Mouse (Mus musculus): ENCODE measurements around the gene Slit3.

Gene Slit3

DNA sequence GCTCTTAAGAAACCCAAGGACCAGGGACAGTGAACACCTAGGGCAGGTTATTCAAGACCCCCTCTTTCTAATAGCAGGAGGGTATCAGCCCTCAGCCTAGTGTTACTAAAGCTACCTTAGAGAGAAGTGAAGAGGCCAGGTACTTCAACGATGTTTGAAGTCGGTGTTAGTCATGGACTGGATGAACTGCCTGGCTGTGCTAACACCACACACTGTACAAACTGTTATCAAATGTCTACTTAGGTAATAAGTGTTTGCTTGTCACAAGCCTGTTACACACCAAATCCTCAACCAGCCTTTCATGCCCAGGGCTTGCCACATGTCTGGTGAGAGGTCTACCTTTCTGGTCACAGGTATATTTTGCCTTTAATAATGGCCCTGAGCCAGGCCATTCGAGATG is 153.0 kb downstream of the Slit3 start:
- DNase-seq (ENCODE audit: low spot score in 2 of 2): no peak

DNA sequence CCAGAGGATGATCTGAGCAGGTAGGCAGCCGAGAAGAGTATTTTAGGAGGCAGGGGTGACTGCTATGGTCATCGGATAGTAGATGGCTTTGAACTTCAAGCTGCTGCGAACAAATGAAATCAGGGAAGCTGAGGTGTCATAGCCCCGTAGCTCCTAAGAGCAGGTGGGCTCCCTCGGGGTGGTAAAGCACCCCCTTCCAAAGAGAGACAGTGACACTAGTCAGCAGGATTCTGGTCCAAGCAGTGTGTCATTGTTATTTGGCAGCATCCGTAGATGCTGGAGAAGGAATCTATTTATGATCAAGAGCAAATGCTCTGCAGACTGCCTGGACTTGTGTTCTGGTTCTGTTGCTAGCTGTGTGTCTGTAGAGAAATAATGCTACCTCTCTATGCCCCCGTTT is 154.3 kb downstream of the Slit3 start:
- no peak for DNase-seq (ENCODE audit: low spot score in 2 of 2)

DNA sequence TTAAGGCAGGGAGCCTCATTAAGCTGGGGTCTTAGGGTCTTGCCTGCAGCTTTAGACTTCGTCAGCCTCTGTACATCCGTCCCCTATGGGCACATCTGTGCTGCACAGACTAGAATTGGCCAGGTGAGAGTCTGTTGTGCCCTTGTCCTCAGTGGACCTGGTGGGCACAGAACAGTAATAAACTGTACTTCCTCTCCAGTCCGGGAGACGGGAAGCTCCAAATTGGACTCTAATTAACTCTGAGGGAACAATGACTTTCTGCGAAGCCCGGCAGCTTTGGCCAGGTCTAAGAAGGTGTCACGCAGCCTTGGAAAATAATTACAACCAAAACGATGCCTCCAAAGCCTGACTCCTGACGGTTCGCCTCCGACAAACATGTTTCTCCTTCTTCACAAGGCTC is 155.0 kb downstream of the Slit3 start:
- no peak for DNase-seq (ENCODE audit: low spot score in 2 of 2)

DNA sequence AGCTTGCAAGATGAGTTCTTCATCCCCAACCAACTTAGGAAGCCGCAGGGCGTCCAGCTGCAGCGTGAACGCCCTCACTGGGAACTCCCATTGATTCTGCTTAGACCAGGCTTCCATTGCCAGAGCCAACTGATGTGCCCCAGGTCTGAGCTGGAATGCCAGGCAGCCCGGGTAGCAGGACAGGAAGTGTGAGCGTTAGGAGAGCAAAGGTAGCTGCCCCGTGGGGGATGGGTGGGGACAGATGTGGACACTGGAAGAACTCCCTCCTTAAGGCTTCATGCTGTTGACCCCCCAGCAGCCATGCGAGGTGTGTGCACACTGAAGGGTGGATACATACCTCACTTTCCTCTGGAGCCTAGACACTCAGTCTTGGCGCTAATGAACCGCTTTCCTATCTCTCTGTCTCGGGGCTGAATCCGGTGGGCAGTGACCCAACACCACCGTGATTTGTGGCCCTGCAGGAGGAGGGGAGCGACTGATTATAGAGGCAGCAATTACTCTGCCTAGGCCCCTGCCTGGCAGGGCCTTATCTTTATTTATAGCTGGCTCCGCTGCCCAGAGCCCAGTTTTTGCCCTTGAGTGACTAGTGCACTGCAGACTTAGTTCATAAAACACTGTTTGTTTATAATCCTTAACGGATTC is 157.2 kb downstream of the Slit3 start:
- no peak for DNase-seq (ENCODE audit: low spot score in 2 of 2)

DNA sequence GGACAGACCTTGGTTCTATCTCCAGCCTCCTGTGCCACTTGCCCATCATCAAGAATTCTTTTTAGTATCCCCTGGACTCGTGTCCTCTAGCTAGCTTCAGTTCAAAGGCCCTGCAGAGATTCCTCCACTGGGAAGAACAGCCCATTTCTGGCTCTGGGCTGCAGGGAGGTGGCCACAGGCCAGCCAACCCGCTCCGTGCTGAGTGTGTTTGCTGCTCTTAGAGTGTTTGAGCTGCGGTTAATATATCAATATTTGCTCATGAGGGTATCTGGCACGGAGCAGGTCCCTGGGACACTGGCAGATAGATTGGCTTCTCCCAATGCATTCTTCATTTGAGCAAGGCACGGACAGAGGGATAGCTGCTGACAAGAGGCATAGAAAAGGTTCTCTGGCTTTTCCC is 159.8 kb downstream of the Slit3 start:
- no peak for DNase-seq (ENCODE audit: low spot score in 2 of 2)

DNA sequence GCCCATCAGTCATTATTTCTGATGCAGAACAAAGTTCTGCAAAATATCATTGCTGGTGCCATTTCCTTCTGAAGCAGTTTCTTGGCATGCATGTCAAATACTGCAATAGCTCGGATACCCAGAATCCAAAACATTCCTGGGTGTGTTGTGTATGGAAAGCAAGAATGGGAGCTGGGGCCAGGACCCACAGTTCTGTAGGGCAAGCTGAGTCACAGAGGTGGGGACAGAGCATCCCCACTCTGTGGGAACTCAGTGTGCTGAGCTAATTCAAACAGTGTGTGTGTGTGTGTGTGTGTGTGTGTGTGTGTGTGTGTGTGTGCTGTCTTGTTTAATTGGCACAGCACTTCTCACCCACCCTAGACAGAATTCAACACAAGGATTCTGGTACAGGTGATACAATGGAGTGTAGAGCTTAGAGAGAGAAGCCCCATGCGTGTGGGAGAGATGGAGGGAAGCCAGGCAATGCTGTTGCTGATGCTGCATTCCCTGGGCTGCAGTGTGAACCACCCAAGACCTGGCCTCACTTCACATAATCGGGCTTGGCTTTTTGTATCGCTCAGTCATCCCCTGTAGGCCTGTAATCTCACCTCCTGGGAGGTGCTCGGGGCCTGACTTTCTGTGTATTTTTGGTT is 161.1 kb downstream of the Slit3 start:
- no peak for DNase-seq (ENCODE audit: low spot score in 2 of 2)

DNA sequence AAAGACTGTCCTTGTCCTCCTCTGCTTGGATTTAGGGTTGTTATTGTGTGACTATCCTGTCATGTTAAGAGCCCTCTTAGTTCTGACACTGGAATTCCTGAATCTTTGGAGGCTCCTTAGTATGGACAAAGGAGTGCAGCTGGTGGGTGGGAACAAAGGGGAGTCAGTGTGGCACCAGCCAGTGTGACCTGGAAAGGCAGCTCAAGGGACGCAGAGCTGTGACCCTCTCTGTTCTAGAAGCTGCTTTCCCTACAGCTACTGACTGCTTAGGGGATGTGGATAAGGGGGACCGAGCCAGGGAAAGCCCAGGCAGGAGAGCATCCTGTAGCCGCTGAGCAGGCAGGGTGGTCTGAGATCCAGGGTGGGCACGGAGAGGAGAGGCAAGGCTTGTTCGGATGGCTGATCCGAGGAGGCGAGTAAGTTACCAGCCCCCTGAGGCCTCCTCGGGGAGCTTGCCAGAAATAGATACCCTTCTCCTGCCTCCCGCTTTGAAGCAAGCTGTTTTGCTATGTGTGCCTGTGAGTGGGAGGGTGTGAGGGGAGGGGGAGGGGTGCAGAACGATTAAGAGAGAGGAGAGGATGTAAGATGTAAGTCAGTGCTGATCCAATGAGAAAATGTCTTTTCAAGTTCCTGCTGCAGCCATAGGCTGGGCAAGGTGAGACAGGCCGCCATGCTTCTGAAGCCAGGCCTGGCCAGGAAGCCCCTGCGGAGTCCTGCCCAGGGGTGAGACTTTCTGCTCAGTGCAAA is 162.0 kb downstream of the Slit3 start:
- no peak for DNase-seq (ENCODE audit: low spot score in 2 of 2)

DNA sequence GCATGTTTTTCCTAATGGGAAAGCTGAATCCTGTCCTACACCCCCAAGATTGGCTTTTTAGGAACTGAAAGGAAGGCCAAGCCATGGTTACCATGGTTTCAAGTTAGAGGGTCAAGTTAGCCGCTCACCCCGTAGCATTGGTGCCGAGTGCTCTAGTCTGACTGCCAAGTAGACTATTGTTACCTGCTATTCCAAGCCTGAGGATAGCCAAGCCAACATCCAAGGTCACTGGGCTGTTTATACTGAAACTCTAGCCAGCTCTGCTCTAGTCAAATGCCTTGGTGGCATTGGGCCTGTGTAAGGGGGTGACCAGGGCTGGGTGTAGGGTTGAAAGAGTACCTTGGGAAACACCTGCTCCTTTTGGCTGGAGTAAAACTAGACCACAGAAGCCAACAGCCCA is 162.7 kb downstream of the Slit3 start:
- no peak for DNase-seq (ENCODE audit: low spot score in 2 of 2)

DNA sequence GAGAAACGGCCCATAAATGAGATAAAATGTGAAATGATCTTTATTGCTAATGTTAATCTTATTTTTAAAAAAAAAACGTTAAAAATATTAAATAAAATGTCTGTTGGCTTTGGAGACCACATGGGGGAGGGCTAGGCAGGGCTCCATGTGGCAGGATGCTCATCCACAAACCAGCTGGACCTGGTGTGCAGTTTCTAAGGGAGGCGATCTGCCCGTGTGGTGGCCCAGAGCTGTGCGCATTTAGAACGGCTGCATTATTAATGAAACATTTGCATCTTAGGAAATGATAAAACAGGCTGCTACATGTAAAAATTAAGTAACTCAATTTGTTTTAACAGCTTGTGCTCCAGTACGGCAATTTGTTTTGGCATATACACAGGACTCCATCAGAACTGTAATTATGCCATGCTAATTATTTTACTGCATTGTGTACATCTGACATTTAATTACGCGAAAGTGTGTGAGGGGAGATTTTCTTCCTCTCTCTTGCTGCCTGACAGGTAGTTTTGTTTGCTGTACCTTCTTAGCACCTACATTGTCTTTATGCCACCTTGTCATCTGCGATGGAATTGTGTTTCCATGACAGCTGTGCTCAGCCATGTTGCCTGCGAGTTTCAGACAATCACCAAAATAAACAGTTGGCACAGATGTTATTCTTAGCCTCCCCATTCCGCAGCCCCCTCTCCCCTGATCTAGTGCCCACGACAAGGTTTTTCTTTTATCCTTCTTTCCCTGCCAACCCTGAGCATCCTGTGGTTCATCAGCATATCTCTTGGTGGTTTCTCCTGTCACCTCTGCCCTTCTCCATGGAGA is 165.8 kb downstream of the Slit3 start:
- DNase-seq (ENCODE audit: low spot score in 2 of 2): no peak

DNA sequence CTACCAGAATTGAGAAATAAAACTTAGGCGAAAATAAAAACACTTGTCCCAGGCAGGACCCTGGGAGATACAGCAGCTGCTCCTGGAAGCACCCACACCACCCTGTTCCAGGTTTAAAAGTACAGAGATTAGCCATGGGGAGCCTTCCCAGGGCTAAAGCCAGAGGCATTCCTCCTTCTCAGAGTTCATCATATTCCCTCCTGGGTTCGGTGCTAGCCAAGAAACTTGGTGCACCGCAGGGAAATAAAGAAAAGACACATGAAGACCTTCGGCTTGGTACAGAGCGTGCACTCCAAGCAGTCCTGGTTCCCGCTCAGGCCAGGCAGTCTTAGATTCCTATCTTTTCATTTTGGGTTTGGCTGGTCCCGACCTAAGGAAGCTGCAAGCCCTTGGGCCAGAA is 167.0 kb downstream of the Slit3 start:
- no peak for DNase-seq (ENCODE audit: low spot score in 2 of 2)

DNA sequence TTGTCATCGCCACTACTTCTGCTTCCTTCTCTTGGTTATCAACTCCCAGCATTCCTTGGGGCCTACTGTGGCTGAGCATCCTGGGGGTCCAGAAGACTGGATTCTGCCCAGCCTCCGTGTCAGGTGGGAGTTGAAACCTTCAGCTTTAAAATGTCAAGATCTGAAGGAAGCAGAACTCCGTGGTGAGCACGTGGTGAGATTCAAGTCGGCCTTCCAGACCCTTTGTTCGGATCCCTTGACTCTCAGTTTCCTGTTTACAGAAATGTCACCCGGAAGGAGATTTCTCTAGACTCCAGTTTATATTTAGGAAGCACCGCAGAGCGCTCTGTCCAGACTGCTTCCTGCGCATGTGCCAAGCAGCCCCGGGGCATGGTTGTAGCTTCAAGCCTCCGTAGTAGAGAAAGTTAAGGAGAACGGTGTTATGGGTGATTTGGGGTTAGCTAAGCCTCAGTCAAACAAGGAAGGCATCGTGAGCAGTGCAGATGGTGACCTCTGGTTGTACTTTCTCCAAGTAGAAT is 167.8 kb downstream of the Slit3 start:
- DNase-seq (ENCODE audit: low spot score in 2 of 2): no peak

DNA sequence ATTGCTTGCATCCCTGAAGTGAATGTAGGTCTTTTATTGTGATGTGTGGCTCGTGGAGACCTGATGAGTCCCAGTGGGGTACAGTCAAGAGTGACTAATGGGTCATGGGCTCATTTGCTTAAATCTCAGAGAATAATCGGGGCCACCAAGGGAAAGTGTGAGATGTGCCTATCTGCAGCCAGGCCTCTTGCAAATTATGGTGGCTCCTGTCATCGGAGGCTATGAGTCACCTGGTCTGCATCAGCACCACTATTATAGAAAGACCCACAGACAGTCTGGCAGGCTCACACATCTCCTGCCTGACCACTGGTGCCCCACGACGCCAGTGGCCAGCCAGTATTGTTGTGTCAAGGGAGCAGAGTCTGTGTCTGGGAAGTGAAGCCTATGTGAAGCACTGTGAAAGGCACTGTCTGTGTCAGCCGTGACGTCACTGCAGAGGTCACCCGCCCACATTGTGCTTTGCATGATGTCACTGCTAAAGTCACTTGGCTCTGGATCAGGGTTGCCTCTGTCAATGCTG is 171.3 kb downstream of the Slit3 start:
- no peak for DNase-seq (ENCODE audit: low spot score in 2 of 2)

DNA sequence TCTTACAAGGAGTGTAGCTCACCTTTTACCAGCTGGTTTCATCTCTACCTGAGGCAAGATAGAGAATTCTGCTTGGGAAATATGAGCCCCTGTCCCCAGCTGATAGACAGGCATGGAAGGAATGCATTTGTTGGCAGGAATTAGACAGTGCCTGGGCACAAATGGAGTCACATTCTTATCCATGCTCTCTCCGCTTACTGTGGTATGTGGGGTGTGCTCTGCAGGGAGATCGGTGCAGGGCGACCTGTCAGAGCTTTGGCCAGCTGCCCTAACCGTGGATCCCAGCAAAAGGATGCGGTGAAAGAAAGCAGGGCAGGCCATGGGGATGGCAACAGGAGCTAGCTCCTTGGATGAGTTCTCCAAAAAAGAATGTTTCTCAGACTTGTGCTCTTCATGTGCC is 172.2 kb downstream of the Slit3 start:
- no peak for DNase-seq (ENCODE audit: low spot score in 2 of 2)

DNA sequence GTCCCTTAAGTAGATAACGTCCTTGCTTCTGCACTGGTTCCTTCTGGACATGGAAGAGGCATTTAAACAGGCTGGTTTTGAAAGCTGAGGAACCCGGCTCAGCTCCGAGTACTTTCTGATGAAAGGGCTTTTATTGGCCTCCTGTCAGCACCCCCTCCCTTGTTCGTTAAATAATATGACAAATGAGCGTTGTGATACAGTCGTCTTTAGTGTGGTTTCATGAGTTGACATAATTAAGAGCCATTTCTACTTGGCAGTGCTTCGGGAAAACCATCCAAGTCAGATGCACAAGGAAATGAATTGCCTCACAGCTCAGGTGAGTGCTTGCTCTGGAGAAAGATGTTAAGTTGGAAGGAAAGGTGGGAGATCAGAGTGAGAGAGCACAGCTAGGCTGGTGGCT is 173.6 kb downstream of the Slit3 start:
- no peak for DNase-seq (ENCODE audit: low spot score in 2 of 2)

DNA sequence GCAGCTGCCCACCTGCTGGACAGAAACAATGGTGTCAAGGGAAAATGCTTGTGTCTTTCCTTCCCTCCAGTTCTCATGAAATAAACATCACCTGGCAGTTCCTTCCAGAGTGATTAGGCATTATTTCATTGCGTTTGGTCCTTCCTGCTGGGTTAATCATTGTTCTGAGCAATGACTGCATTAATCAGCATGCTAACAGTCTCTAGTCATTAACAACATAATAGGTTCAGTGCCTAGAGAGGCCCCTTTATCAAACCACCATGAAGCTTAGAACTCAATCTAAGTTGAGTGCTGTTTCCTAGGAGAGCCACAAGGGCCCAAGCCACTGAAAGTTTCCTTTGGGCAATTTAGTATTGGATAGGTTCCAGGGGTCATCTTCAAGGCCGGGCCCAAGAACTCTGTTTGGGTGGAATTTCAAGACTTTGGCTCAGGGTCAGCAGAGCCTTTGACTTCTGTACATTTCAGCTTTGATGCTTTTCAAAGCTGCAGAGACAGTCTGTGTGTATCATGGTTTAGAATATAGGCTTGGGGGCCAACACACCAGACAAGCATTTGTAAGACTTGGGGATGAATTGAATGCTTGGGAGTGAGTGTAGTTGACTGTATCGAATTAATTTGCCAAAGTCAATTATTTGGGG is 174.3 kb downstream of the Slit3 start:
- no peak for DNase-seq (ENCODE audit: low spot score in 2 of 2)

DNA sequence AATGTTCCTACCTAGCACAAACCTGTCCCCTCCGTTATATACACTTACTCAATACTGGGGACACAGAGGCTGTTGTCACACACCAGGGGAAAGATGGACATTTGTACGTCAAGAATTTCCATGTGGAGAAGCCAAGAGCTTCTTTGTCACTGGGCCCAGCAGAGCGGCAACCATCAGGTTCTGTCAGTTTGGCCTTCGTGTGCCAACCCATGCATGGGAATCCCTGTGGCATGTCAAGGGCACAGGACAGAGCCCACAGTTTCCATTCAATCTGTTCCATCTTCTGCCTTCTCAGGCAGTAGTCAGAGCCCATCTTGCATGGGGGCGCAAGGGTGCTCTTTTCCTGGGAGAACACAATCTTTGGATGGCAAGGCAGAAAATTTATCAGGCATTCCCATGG is 175.8 kb downstream of the Slit3 start:
- no peak for DNase-seq (ENCODE audit: low spot score in 2 of 2)

DNA sequence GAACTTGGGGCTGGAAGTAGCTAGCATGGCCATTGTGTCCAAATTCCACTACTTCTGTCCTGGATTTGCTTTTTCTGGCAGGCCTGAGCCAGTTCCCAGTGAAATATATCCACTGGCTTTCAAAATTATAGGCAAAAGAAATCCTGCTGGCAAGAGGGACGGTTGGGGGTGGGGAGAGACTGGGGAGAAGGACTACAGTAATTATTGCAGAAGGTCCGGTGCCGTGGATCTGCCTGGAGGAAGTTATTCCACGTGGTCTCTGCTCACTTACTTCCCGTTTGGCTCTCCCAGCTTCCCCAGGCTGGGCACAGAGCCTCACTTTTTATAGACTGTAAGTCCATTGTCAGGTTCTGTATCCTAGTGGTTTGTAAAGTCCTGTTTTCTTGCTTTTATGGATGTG is 176.3 kb downstream of the Slit3 start:
- no peak for DNase-seq (ENCODE audit: low spot score in 2 of 2)

DNA sequence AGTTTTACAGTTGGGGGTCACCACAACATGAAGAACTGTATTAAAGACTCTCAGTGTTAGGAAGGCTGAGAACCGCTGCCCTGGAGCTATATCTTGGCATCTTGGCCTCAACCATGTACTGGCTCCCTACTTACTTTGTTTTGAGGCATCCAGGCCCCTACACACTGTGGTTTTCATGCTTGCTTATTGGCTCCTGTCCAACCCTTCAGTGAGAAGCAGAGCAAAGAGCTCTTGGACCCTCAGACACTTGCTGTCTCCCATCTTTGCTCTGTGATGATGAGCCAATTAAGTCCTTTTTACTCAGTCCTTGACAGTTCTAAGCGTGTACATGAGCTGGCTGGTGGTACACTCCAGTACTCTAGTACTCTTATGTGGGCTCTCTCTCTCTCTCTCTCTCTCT is 177.5 kb downstream of the Slit3 start:
- DNase-seq (ENCODE audit: low spot score in 2 of 2): no peak

DNA sequence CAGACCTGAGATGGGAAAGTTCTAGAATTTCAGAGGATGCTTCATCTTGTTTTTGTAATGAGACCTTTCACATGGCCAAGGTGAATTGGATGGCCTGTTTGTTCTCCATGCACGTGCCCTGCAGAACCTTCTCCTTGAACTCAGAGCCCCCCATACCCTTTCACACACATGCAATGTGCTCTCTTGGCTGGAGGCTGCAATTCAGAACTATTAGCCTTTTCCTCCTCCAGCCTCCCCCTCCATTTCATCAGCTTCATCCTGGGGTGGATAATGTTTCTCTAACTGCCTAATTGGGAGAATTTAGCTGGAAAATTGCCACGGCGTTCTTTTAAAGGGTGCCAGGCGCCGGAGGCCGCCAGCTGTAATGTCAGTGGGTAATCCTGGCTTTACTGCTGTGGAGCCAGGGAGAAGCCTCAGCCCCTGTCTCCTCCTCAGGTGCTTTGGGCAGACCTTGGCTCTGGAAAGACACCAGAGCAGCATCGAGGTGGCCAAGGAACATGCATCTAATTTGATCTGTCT is 178.9 kb downstream of the Slit3 start:
- DNase-seq (ENCODE audit: low spot score in 2 of 2): no peak

DNA sequence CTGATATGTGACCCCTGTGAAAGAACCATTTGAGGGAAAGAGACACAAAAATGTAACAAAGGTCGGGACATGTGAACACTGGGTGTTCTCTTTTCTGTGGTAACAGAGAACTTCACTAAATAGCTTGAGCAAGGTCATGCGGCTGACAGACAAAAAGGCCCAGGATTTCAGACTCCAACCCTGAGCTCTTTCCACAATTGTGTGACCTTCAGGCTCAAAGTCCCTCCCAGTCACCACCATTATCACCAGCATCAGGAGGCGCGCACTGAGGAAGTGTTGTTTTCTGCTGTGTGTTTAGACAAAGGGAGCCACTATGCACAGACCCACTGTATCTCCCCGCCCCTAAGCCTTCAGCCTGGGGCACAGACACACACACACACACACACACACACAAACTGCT is 181.2 kb downstream of the Slit3 start:
- DNase-seq (ENCODE audit: low spot score in 2 of 2): no peak

Data from spleen, postnatal 10 days (tissue).